Mouse (Mus musculus) limb, embryonic 10.5 days (tissue): ENCODE results near the gene Ak9. TPM values are rescaled to one million over a fixed set of nuclear protein-coding genes. Genes with fewer than 3 reads are reported as not detected.

ENCODE experiments used
- DNase-seq: peaks from one replicate; pipeline ENCODE4 v3.0.0-alpha.2; 2017; ENCODE audit warnings: low spot score
- H3K27ac ChIP-seq: fragments of 300-500 bp; sonication (generic); 2 replicates; pipeline ENCODE4 v1.5.1; 2016; ENCODE audit warnings: mild to moderate bottlenecking
- H3K27me3 ChIP-seq: fragments of 300-500 bp; sonication (generic); 2 replicates; pipeline ENCODE4 v1.6.1; 2016; ENCODE audit warnings: low read depth, mild to moderate bottlenecking; ENCODE audit not compliant: poor library complexity, severe bottlenecking
- H3K36me3 ChIP-seq: fragments of 300-500 bp; sonication (generic); 2 replicates; pipeline ENCODE4 v1.6.1; 2016; ENCODE audit warnings: mild to moderate bottlenecking, moderate library complexity
- H3K4me1 ChIP-seq: fragments of 300-500 bp; sonication (generic); 2 replicates; pipeline ENCODE4 v1.6.1; 2016
- H3K4me3 ChIP-seq: fragments of 300-500 bp; sonication (generic); 2 replicates; pipeline ENCODE4 v1.5.1; 2016; ENCODE audit warnings: mild to moderate bottlenecking, moderate library complexity
- H3K9me3 ChIP-seq: fragments of 300-500 bp; sonication (generic); replicated peaks from 2 replicates; pipeline ENCODE4 v1.6.1; 2016; ENCODE audit warnings: mild to moderate bottlenecking
- WGBS: fragments of 180-500 bp; shearing (Covaris S2); methylation state at CpG from one replicate; pipeline ENCODE4 v1.1.7; 2016; 5-methylcytosine and 5-hydroxymethylcytosine counted together
- polyA plus RNA-seq: library from polyadenylated mRNA; unstranded; fragments of >200 nt; fragmentation: Nextera tagmentation; extraction: Ambion mirVana; gene quantifications from 2 replicates; pipeline ENCODE4 v1.2.1, GENCODE M21; 2016

Gene Ak9
- polyA plus RNA-seq, 1 experiment from 2014 or later, result not detected

GRCm38 (mm10) chr10:41434624-41435023 is 130.8 kb downstream of the Ak9 start:
- Histone ChIP-seq H3K4me1 (no peaks in the 10 kb centered on the region), H3K36me3 (no peaks in the 10 kb centered on the region), H3K27ac (no peak overlapping the region), H3K4me3 (no peak overlapping the region), H3K27me3 (peaks cover 9% of the 10 kb centered on the region; the same call in 1 of the 2 replicates), H3K9me3 (no peaks in the 10 kb centered on the region)
- DNase-seq, result peak; percentile 54
- 27% methylated on average over 4 of the region's 4 CpGs for WGBS

- WGBS, result 34% methylated on average over 3 of the region's 3 CpGs
- DNase-seq, result no peak
Measured at GRCm38 (mm10) chr10:41435141-41435540, 131.4 kb downstream of the Ak9 start.

GRCm38 (mm10) chr10:41448216-41448615 is 144.4 kb downstream of the Ak9 start:
- H3K9me3 ChIP-seq, result no peaks in the 10 kb centered on the region

More at GRCm38 (mm10) chr10:41435141-41435540, 131.4 kb downstream of the Ak9 start:
- Histone ChIP-seq H3K9me3 (no peaks in the 10 kb centered on the region), H3K27me3 (peaks cover 9% of the 10 kb centered on the region; the same call in 1 of the 2 replicates), H3K27ac (no peak overlapping the region), H3K36me3 (no peaks in the 10 kb centered on the region), H3K4me3 (no peak overlapping the region), H3K4me1 (no peaks in the 10 kb centered on the region)

GRCm38 (mm10) chr10:41449684-41450083 is 145.9 kb downstream of the Ak9 start:
- peaks cover 13% of the 10 kb centered on the region for H3K4me1 ChIP-seq
- no peaks in the 10 kb centered on the region for H3K27me3 ChIP-seq
- DNase-seq, result peak; percentile 44
- H3K27ac ChIP-seq, result peak overlapping the region; percentile 86
- H3K9me3 ChIP-seq, result no peaks in the 10 kb centered on the region
- 15% methylated on average over 14 of the region's 14 CpGs for WGBS
- H3K36me3 ChIP-seq, result peaks cover 20% of the 10 kb centered on the region
- peak overlapping the region; percentile 94 for H3K4me3 ChIP-seq

More at GRCm38 (mm10) chr10:41448216-41448615, 144.4 kb downstream of the Ak9 start:
- DNase-seq, result no peak
- Histone ChIP-seq H3K27me3 (no peaks in the 10 kb centered on the region), H3K4me1 (peaks cover 13% of the 10 kb centered on the region), H3K36me3 (peaks cover 16% of the 10 kb centered on the region), H3K4me3 (no peak overlapping the region), H3K27ac (no peak overlapping the region)
- 94% methylated on average over 1 of the region's 1 CpGs for WGBS

GRCm38 (mm10) chr10:41450137-41450670 is 146.4 kb downstream of the Ak9 start, which contains the start of gene Zbtb24:
TSS of gene Zbtb24 (plus strand) at chr10:41450383.
- peaks cover 13% of the 10 kb centered on the region for H3K4me1 ChIP-seq
- H3K4me3 ChIP-seq, result peak within 1 kb of the TSS; percentile 94
- H3K36me3 ChIP-seq, result peaks cover 25% of the 10 kb centered on the region
- no peaks in the 10 kb centered on the region for H3K27me3 ChIP-seq
- no peaks in the 10 kb centered on the region for H3K9me3 ChIP-seq
- DNase-seq, result peak; percentile 98
- H3K27ac ChIP-seq, result peak within 1 kb of the TSS; percentile 86
- 0% methylated on average over 49 of the region's 49 CpGs for WGBS

- no peaks in the 10 kb centered on the region for H3K27me3 ChIP-seq
- 57% methylated on average over 18 of the region's 18 CpGs for WGBS
- DNase-seq, result no peak
- H3K36me3 ChIP-seq, result peaks cover 32% of the 10 kb centered on the region
- H3K27ac ChIP-seq, result peak overlapping the region; percentile 86
- H3K4me3 ChIP-seq, result peak overlapping the region; percentile 94
- H3K4me1 ChIP-seq, result peaks cover 13% of the 10 kb centered on the region
- H3K9me3 ChIP-seq, result no peaks in the 10 kb centered on the region
Measured at GRCm38 (mm10) chr10:41450780-41451522, 147.2 kb downstream of the Ak9 start.

GRCm38 (mm10) chr10:41451656-41452055 is 147.9 kb downstream of the Ak9 start:
- WGBS, result 94% methylated on average over 9 of the region's 9 CpGs
- DNase-seq, result no peak
- 0 out of 2 replicates have a peak overlapping the region, but pooled peaks have one; percentile 94 for H3K4me3 ChIP-seq
- H3K4me1 ChIP-seq, result peaks cover 13% of the 10 kb centered on the region
- no peaks in the 10 kb centered on the region for H3K27me3 ChIP-seq
- H3K9me3 ChIP-seq, result no peaks in the 10 kb centered on the region
- peaks cover 39% of the 10 kb centered on the region for H3K36me3 ChIP-seq
- H3K27ac ChIP-seq, result no peak overlapping the region

- H3K27ac ChIP-seq, result no peak overlapping the region
- no peaks in the 10 kb centered on the region for H3K9me3 ChIP-seq
- 92% methylated on average over 3 of the region's 3 CpGs for WGBS
- H3K27me3 ChIP-seq, result no peaks in the 10 kb centered on the region
- no peak overlapping the region for H3K4me3 ChIP-seq
- H3K4me1 ChIP-seq, result peaks cover 13% of the 10 kb centered on the region
- no peak for DNase-seq
- peaks cover 45% of the 10 kb centered on the region for H3K36me3 ChIP-seq
Measured at GRCm38 (mm10) chr10:41452791-41453190, 149.0 kb downstream of the Ak9 start.

GRCm38 (mm10) chr10:41459990-41460389 is 156.2 kb downstream of the Ak9 start:
- H3K27me3 ChIP-seq, result no peaks in the 10 kb centered on the region
- H3K4me3 ChIP-seq, result no peak overlapping the region
- H3K9me3 ChIP-seq, result no peaks in the 10 kb centered on the region
- H3K36me3 ChIP-seq, result peaks cover 77% of the 10 kb centered on the region
- H3K4me1 ChIP-seq, result no peaks in the 10 kb centered on the region
- 75% methylated on average over 4 of the region's 4 CpGs for WGBS
- no peak for DNase-seq
- H3K27ac ChIP-seq, result no peak overlapping the region

- Histone ChIP-seq H3K27me3 (no peaks in the 10 kb centered on the region), H3K4me3 (no peak overlapping the region), H3K27ac (no peak overlapping the region), H3K9me3 (no peaks in the 10 kb centered on the region), H3K36me3 (peaks cover 77% of the 10 kb centered on the region), H3K4me1 (no peaks in the 10 kb centered on the region)
- no peak for DNase-seq
- 37% methylated on average over 2 of the region's 2 CpGs for WGBS
Measured at GRCm38 (mm10) chr10:41460501-41460900, 156.7 kb downstream of the Ak9 start.

- 86% methylated on average over 3 of the region's 3 CpGs for WGBS
- no peak overlapping the region for H3K4me3 ChIP-seq
- no peaks in the 10 kb centered on the region for H3K4me1 ChIP-seq
- no peaks in the 10 kb centered on the region for H3K9me3 ChIP-seq
- H3K27me3 ChIP-seq, result no peaks in the 10 kb centered on the region
- H3K36me3 ChIP-seq, result peaks cover 73% of the 10 kb centered on the region
- H3K27ac ChIP-seq, result no peak overlapping the region
- DNase-seq, result no peak
Measured at GRCm38 (mm10) chr10:41461057-41461722, 157.4 kb downstream of the Ak9 start.

- no peaks in the 10 kb centered on the region for H3K9me3 ChIP-seq
- H3K4me1 ChIP-seq, result no peaks in the 10 kb centered on the region
- no peaks in the 10 kb centered on the region for H3K27me3 ChIP-seq
- WGBS, result 47% methylated on average over 15 of the region's 15 CpGs
- peaks cover 57% of the 10 kb centered on the region for H3K36me3 ChIP-seq
- no peak overlapping the region for H3K4me3 ChIP-seq
- no peak for DNase-seq
- H3K27ac ChIP-seq, result no peak overlapping the region
Measured at GRCm38 (mm10) chr10:41464401-41464955, 160.7 kb downstream of the Ak9 start.

- DNase-seq, result no peak
- Histone ChIP-seq H3K4me3 (no peak overlapping the region), H3K36me3 (peaks cover 34% of the 10 kb centered on the region), H3K27me3 (no peaks in the 10 kb centered on the region), H3K4me1 (no peaks in the 10 kb centered on the region), H3K9me3 (no peaks in the 10 kb centered on the region), H3K27ac (no peak overlapping the region)
- whole genome bisulfite sequencing, result 23% methylated on average over 6 of the region's 6 CpGs
Measured at GRCm38 (mm10) chr10:41467325-41467724, 163.5 kb downstream of the Ak9 start.
